Mouse (Mus musculus) kidney, postnatal 4 days (tissue): ENCODE data around the gene Srp14.

Experiments
- DNase-seq, 2 experiments: peaks; one replicate each; pipeline ENCODE4 v3.0.0; 2021; ENCODE audit warnings: mixed read lengths in 2 of 2

Srp14 gene

GRCm38 (mm10) chr2:118490241-118491091, 11.0 kb upstream of the Srp14 start:
- DNase-seq, result peak; percentile 71 to 82

DNA sequence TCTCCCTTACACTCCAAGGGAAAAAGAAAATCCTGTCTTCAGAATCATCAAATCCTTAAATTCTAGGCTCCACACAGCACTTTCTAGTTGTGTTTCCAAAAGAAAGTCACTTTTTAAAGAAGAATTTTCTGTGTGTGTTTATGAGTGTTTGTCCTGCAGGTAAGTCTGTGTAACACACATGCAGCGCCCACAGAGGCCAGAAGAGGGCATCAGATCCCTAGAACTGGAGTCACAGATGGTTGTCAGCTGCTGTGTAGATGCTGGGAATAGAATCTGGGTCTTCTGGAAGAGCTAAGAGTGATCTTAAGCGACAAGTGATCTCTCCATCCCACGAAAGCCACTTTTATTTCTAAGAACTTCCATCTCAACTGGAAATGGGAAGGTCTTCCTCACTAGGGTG, 8.3 kb upstream of the Srp14 start:
- peak; percentile 46 to 54 for DNase-seq

GRCm38 (mm10) chr2:118486933-118487332, 7.4 kb upstream of the Srp14 start:
- DNase-seq, result peak; percentile 93

DNA sequence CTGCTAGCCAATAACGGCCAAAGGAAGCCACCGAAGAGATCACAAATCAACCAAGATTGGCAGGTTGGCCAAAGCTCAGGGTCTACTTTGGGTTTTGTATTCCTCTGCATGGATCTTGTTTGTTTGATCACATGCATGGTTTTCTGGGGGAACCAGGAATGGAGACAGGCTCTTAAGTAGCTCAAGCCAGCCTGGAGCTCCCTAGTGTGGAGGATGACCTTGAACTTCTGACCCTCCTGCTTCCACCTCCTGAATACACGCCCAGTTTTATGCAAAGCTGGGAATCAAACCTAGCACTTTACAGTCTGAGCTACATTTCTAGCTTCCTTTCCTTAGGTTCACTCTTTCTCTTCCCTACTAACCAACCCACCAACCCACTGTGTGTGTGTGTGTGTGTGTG, 5.9 kb upstream of the Srp14 start:
- no peak for DNase-seq

DNA sequence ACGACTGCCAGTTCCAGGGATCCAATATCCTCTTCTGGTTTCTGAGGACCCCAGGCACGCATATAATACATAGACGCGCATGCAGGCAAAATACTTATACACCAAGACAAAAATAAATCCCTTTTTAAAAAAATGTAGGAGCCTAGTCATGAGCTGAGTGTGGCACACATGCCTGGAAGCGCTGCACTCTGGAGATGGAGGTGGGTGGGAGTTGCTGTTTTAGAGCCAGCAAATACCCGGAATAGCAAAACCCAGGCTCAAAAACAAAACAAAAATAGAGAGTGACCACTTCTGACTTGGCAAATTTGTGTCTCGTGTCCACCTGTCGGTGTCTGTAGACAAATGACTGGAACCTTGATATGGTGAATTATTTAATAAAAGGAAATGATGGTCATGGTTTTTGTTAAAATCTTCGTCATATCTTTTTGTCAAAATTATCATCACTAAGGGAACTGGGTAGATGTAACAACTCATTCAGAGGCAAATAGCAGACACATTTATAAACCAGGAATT, 4.9 kb upstream of the Srp14 start:
- DNase-seq, result no peak

GRCm38 (mm10) chr2:118483032-118483431, 3.5 kb upstream of the Srp14 start:
- no peak for DNase-seq

- no peak for DNase-seq
Measured at GRCm38 (mm10) chr2:118480886-118481285, 1.4 kb upstream of the Srp14 start.

- DNase-seq, result peak in 1 of 2 experiments; percentile 24
Measured at GRCm38 (mm10) chr2:118478833-118479549, 520 bp downstream of the Srp14 start.

GRCm38 (mm10) chr2:118468354-118468753, 11.2 kb downstream of the Srp14 start:
- DNase-seq, result no peak

DNA sequence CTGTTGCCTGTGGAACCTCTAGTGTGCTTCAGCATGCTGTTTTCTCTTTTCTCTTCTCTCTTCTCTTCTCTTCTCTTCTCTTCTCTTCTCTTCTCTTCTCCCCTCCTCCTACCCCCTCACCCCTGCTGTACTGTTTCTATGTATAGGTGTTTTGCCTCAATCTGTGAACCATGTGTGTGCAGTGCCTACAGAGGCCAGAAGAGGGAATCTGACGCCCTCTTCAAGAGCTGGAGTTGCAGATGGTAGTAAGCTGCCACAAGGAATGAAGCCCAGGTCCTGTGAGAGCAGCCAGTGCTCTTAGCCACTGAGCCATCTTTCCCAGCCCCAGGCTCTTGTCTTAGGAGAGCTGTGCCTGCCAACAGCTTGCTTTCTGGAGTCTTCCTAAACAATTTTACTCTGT, 12.9 kb downstream of the Srp14 start:
- DNase-seq, result peak in 1 of 2 experiments; percentile 18

DNA sequence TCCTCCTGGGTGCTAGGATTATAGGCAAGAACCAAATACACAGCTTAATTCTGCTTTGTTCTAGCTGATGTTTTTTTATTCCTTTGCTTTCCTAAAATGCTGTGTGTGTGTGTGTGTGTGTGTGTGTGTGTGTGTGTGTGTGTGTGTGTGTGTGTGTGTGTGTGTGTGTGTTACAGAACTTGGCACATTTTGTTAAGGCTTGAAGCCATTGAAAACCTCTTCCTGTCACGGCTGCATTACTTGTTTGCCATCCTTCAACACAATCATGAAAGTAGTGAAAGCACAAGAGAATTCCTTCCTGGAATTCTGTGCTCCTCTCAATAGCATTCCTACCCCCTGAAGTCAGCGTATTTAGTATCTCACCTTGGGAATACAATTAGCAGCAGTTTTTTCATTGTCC, 13.6 kb downstream of the Srp14 start:
- no peak for DNase-seq

GRCm38 (mm10) chr2:118464450-118464849, 15.1 kb downstream of the Srp14 start:
- no peak for DNase-seq

- no peak for DNase-seq
Measured at GRCm38 (mm10) chr2:118463480-118463879, 16.0 kb downstream of the Srp14 start.

GRCm38 (mm10) chr2:118461480-118462165, 17.9 kb downstream of the Srp14 start:
- DNase-seq, result no peak

GRCm38 (mm10) chr2:118457463-118458261, 21.8 kb downstream of the Srp14 start:
- no peak for DNase-seq

GRCm38 (mm10) chr2:118457029-118457428, 22.5 kb downstream of the Srp14 start:
- DNase-seq, result no peak

DNA sequence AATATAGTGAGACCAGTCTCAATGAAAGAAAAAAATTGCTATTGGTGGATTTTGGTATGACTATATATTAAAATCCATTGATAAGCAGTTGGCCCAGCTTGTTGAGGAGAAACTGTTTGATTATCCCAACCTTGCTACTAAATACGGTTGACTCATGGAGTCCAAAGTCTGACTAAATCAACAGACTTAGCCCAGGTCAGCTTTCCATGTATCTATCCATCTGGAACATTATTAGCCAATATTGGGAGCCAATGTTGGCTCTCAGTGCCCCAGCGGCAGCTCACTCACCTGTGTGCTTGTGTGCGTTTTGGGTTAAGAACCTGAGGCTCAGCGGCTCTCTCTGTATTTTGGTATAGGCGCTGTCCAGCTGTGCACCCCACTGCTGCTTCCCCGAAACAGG, 28.5 kb downstream of the Srp14 start:
- DNase-seq, result no peak

GRCm38 (mm10) chr2:118448181-118448580, 31.3 kb downstream of the Srp14 start:
- DNase-seq, result no peak

DNA sequence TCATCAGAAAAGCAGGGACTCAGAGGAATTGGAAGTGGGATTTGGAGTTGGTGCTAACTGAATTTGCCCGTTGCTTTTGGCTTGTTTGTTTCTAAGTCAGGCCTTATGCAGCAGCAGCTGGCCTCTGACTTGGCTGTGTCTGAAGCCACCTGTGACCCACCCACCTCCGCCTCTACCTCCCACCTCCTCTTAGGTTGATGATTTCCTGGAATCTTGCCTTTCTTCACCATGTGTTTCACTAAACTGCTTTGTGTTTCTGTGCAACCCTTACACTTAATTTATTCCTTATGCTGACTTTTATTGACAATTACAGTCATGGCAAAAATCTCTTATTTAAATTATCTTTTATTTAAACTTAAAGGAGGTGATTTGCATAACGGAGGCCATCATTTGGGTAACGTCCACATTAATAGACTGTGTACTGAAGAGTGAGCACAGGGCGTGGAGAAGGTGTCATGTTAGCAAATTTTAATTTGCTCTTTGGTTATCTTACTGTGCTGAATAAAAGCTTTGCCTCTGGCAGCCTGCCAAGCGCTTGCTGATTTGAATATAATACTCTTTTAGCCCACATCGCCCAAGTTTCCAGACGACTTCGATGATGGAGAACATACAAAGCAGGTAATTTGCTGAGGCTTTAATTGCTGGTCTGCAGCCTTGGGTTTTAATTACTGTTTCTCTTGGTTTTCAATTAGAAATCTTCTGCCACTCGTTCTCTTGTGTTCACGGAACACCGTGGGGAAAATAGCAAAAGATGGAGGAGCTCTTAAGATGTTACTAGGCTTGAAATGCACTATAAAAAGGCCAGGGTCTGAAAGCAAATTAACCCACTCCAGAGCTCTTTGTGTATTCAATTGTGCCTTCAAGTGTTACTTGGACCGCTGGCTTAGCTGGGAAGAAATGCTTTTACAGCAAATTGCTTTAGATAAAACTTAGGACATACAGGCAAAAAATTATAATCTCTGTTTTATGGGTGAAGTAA, 33.5 kb downstream of the Srp14 start:
- DNase-seq, result peak; percentile 22 to 26

GRCm38 (mm10) chr2:118442723-118443122, 36.8 kb downstream of the Srp14 start:
- no peak for DNase-seq

DNA sequence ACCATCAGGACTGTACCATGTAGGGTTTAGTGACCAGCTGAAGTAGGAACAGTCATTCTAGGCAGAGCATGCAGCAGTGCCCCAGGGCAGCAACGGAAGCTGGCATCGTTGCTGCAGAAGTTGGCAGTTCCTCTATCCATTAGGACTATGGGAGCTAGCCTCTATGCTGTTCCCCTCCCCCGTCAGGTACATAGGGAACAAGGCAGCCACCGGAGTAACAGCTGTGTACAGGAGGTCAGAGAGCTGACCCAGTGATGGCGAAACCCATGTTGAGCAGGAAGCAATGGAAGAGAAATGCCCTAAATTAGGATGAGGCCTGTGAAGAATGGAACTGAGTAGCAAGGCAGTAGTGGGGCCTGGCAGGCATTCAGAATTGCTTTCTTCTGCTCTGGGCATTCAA, 37.3 kb downstream of the Srp14 start:
- no peak for DNase-seq
